Mouse (Mus musculus) cerebellum, postnatal 36 days (tissue): ENCODE data around the gene Tmem59l.
A peak's percentile ranks its signal among the peaks of the same experiment; 100 is the strongest.

ENCODE experiments used
- DNase-seq, 2 experiments: peaks; one replicate each; pipeline ENCODE4 v3.0.0; 2021 to 2022; ENCODE audit warnings: mixed read lengths in 2 of 2

Tmem59l gene

GRCm38 (mm10) chr8:70487993-70488796 is 1.0 kb upstream of the Tmem59l start:
- DNase-seq = peak in 1 of 2 experiments; percentile 52

DNA sequence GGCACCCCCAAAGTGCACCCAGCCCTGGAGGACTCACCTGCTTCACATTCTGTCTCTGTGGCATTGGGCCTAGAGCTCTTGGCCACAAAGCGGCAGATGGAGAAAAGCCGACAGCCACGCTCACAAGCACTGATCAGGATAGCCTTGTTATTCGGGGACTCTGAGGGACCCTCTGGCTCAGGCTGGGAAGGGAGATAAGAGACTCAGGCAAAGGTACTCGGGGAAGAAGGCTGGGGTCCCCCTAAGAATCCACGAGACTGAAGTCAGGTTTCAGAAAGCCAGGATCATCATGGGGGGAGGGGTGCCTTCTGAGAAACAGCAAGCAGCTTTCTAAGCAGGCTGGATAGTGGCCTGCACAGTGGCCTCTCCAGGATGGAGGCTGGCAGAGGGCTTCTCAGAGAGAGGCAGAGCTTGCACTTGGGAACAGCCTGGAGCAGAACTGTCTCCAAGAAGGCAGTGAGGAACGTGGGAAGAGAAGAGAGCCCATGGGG is 922 bp downstream of the Tmem59l start:
- DNase-seq = peak; percentile 66 to 69

DNA sequence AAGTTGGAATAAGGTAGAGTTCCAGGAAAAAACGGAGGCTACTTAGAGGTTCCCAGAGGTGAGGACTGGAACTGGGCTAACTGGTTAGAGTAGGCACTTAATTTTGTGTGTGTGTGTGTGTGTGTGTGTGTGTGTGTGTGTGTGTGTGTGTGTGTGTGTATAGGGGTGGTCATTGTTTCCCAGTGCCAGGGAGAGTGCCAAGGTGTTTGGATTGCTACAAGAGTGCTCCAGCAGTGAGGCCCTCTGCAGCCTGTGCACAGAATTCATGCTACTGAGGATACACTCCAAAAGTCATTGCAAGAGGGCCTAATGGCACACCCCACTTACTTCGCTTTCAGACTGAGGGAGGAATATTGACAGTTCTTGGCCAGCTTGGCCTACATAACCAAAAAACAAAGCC is 4.2 kb downstream of the Tmem59l start:
- no peak for DNase-seq

GRCm38 (mm10) chr8:70481908-70482307 is 5.2 kb downstream of the Tmem59l start:
- no peak for DNase-seq

DNA sequence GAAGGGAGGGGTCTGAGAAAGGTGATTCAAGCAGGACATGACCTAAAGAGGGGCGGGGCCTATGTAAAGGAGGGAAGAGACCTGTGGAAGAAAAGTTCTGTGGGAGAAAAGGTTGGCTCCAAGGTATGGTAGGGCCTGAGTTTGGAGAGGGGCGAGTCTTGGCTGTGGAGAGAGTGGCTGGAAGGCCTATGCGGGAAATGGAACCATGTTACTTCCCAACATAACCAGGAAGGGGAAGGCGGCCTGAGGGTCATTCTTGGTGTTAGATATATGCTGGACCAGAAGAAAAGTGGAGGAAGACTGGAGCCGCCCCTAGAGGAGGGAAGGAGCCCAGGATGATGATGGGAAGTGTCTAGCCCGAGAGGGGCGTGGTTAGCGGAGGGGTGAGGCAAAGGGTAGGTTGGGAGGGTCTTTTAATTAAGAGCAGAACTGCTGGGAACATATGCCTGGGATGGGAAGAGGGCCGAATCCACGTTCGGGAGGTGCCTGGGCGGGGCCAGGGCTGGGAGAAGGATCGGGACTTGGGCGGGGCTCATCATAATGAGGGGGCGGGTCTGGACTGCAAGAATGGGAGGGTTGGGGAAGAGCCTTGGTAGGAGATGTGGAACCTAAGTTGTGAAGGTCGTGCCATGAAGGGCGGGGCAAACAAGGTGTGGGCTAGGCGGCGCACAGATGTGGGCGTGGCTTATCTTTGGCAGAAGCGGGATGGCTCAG is 9.7 kb downstream of the Tmem59l start:
- DNase-seq = no peak

DNA sequence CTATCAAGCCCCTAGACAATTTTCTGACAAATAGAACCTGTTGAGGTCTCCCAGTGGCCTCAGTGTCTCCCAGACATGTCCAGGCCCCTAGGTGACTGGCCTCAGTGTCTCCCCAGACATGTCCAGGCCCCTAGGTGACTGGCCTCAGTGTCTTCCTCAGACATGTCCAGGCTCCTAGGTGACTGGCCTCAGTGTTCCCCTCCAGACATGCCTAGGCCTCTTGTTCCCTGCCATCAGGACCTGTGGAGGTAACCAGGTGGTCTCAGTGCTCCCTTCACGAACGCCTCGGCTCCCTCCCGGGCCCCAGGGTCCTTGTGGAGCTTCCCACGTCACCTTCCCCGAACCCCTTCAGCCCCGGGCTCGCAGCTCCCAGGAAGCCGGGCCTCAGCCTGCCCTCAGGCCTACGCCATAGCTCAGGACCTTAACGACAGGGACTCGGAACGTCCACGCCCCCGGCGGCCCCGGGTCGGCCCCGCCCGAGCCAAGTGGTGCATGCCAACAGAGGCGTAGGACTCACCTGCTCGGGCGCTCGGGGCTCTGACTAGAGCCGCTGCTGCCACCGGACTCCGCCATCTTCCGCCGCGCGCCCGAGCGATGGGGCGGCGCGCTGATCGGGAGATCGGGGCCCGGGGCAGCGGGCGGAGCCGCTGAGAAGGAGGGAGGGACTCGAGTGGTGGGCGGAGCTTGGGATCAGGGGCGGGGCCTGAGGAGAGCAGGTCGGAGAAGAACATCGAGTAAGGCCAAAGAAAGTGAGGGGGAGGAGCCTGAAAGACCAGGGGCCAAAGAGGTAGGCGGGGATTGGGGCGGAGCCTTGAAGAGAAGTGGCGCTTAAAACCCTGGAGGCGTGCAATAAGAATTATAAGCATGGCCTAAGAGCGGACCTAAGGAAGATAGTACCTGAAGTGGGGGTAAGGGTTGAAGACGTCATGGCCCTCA is 10.6 kb downstream of the Tmem59l start, which contains the start of gene Klhl26:
TSS of gene Klhl26 (minus strand) at position 636 of the 936 bp plus-strand sequence.
- peak; percentile 95 for DNase-seq

- DNase-seq = peak; percentile 65 to 67
Measured at GRCm38 (mm10) chr8:70471856-70472255, 15.3 kb downstream of the Tmem59l start.

- DNase-seq = no peak
Measured at GRCm38 (mm10) chr8:70469938-70470337, 17.2 kb downstream of the Tmem59l start.

GRCm38 (mm10) chr8:70469295-70469916 is 17.8 kb downstream of the Tmem59l start:
- no peak for DNase-seq

- no peak for DNase-seq
Measured at GRCm38 (mm10) chr8:70468733-70469132, 18.4 kb downstream of the Tmem59l start.

- DNase-seq = no peak
Measured at GRCm38 (mm10) chr8:70467907-70468306, 19.3 kb downstream of the Tmem59l start.

GRCm38 (mm10) chr8:70467229-70467725 is 19.9 kb downstream of the Tmem59l start:
- no peak for DNase-seq

DNA sequence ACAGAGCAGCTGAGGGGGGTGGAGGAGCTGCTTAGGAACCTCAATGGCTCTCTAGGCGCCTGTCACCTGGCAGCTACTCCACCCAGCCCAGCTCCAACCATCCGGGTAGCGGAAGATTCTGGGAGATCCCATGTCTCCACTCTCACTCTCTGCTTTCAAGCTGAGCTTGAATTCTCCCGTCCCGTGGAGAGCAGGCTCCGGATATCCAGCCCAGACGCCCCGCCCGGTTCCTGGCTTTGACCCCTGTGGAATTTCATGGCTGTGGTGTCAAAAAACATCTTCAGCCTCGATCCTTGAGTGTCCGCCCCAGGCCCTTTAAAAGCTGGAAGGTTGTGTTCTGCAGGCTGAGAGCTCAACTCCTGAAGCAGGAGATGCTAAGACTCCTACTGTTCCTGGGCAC is 20.4 kb downstream of the Tmem59l start:
- DNase-seq = no peak

DNA sequence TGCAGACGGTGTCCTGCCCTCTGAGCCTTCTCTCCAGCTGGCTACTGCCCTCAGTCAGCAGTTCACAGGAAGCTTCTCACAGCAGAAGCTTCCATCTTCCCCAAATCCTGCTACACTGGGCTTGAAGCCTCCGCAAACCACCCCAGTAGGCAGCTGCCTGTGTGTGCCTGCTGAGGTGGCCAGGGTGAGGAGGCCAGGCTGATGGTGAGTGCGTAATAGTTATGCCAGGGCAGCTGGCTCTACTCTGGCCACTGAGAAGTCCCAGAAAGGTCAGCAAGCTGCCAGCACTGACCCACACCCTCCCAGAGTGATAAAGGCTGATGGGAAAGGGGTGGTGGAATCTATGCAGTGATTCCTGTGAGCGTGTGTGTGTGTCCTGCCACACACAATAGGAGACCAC is 20.9 kb downstream of the Tmem59l start:
- DNase-seq = no peak

GRCm38 (mm10) chr8:70465701-70466100 is 21.5 kb downstream of the Tmem59l start:
- no peak for DNase-seq

DNA sequence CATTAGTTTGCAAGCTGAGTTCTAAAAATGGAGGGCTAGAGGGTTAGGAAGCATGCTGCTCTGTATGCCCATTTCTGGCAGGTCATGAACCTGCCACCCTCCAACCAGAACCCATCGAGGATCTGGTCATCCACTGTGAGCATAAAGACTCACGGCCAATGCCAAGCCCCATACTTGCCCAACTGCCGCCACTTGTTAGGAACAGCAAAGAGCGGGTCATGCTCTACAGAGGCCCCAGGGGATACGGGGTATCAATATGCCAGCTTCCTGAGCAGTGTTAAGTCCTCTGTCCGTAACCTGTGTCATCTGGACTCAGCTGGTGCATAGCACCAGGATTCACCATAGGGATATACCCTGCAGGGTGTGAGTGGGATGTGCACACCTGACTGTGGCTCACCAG is 23.0 kb downstream of the Tmem59l start:
- no peak for DNase-seq

DNA sequence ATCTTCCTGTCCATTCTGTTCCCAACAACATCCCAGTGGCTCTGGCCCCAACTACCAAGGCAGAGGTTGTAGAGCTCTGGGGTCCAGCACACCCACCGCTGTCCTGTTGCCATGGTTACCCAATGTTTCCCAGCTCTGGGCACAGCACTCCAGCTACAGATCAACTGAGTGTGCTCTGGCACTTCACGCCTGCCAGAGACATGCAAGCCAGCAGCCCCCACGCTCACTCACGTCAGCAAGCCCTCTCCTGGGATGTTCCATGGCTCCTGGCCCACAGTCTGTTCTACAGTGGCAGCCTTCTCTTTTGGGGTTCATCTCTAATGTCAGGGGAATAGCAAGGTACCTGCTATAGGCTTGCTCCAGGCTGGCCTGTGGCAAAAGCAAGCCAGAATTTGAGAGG is 23.9 kb downstream of the Tmem59l start:
- DNase-seq = no peak

DNA sequence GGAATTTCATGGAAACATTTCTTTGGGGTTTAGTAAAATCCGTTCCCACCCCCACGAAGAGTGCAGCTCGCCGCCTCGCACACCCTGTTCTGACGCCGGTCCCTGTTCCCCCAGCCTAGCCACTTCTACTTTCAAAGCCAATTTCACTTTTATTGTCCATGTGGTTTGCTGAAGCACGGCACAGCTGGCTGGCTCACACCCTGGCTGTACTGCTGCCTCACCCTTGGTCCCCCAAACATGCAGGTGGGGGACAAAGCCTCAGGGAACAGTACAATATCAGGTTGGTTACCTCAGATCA is 24.7 kb downstream of the Tmem59l start:
- DNase-seq = no peak

DNA sequence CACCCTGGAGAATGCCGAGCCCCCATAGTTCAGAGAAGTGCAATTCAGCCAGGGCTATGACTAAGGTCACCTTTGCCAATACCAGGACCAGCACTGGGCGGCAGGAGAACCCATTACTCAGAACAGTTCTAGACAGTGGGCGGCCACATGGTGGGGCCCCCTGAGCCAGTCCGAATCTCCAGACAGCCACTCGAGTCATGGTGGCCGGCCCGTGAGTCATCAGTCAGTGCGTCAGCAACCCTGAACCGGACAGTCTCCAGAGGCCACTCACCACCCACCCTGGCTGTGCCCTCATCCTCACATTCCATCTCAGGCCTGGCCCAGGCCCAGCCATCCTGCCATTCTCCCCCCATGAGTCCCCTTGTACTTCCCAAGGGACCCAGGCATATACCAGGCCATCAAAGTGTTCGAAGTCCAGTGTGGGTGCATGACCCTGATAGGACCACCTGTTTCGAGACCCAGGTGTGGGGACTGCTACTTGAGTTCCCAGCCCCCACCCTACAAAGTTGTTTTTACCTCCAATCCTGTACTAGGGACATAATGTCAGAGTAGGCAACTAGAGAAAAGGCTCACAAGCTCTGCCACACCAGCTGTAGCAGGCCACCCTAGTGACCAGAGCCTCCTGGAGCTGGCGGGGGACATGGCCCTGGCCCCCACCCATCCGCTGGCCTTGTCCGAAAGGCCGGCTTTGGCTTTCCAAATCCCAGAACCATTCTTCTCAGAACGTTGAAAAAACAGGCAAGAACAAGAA is 25.2 kb downstream of the Tmem59l start:
- DNase-seq = no peak

DNA sequence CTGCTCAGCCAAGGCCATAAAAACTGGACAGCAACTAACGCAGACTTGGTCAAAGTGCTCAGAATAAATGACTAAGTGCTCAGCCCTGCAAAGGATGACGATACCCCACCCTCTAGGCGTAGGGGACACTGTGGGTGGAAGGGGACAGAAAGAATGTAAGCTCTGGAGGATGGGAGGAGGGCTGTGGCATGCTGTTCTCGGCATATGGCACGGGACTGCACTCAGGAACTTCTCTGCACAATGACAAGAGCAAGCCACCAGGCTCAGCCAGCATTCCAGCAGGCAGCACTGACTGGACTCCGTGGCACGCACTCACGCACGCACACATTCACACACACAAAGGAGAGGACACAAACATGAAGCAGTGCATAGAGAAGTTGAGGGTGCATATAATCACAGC is 26.6 kb downstream of the Tmem59l start:
- DNase-seq = peak; percentile 55 to 63

DNA sequence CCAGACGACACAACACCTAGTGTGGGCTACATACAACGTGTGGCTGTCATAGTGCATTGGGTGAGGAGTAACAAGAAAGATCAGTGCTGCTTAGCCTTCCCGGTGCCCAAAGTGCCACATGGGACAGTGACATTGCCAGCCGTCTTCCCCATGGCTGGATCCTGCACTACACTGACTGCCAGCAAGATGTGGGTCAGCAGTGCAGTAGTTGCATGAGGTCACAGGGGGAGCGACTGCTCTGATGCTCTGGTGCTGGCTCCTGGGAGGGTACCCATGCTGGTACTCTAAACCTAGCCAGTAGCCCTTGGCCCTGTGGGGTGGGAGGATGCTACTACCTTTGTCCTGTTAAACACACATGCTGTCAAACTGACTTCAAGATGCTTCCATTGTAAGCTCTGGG is 27.0 kb downstream of the Tmem59l start:
- DNase-seq = no peak

GRCm38 (mm10) chr8:70459636-70460035 is 27.5 kb downstream of the Tmem59l start:
- DNase-seq = no peak
